Mouse (Mus musculus): ENCODE measurements at regions not wholly inside any gene's neighbourhood (a gene's known extent, or its start where the extent isn't known, plus 50 kb on each side); places are given as distances from the start of the nearest gene placed in this dataset.

GRCm38 (mm10) chr15:11451635-11452034 lies 52.2 kb upstream of the Tars start:
- H3K4me3 ChIP-seq (ENCODE audit: low read length): no peak overlapping the region
- H3K27me3 ChIP-seq (ENCODE audit: control insufficient read depth, insufficient read depth, low read depth, low read length): no peaks in the 10 kb centered on the region
- ATAC-seq (ENCODE audit: low read depth): no peak
- 61% methylated on average over 1 of the region's 1 CpGs for WGBS
- no peak overlapping the region for H3K27ac ChIP-seq (ENCODE audit: low read length)
- H3K9me3 ChIP-seq (ENCODE audit: control insufficient read depth, low read length): no peaks in the 10 kb centered on the region
- no peak overlapping the region for H3K4me2 ChIP-seq (ENCODE audit: low read depth, low read length)
- H3K4me1 ChIP-seq (replicated peaks; ENCODE audit: control insufficient read depth, insufficient read depth, low read length): no peaks in the 10 kb centered on the region
- H3K36me3 ChIP-seq (ENCODE audit: control insufficient read depth, insufficient read depth, low read length): no peaks in the 10 kb centered on the region
- H3K9ac ChIP-seq (ENCODE audit: low read length): no peak overlapping the region

Measured in lung, embryonic 16.5 days (tissue).